Mouse (Mus musculus) E14TG2a.4 (cell line): Measurements from ENCODE around the gene Espl1.

Experiments used
- H3K27me3 ChIP-seq: 2 replicates; pipeline ENCODE4 v1.6.1; 2014; ENCODE audit warnings: low read length, control low read depth; ENCODE audit not compliant: insufficient read depth
- H3K36me3 ChIP-seq: 2 replicates; pipeline ENCODE4 v1.6.1; 2014; ENCODE audit warnings: low read length, control low read depth; ENCODE audit not compliant: insufficient read depth
- H3K4me1 ChIP-seq: replicated peaks from 2 replicates; pipeline ENCODE4 v1.6.1; 2014; ENCODE audit warnings: low read depth, low read length, control low read depth
- H3K4me3 ChIP-seq: replicated peaks from 2 replicates; pipeline ENCODE4 v1.5.1; 2014; ENCODE audit warnings: mild to moderate bottlenecking, low read length
- H3K9me3 ChIP-seq: 2 replicates; pipeline ENCODE4 v1.6.1; 2014; ENCODE audit warnings: low read length, control low read depth
- CTCF ChIP-seq: conservative IDR thresholded peaks from 2 replicates; pipeline ENCODE4 v1.5.1; 2014; ENCODE audit warnings: low read length
- NANOG ChIP-seq: IDR thresholded peaks from 2 replicates; pipeline ENCODE4 v1.6.1; 2014; ENCODE audit warnings: borderline replicate concordance, low read length, mixed read lengths
- POU5F1 ChIP-seq: IDR thresholded peaks from 2 replicates; pipeline ENCODE4 v1.6.1; 2014; ENCODE audit warnings: low read length, borderline replicate concordance

Espl1 gene

GRCm38 (mm10) chr15:102295633-102296367, at the start of gene Espl1:
Espl1 (plus strand) TSS chr15:102296266.
- Histone ChIP-seq H3K36me3 (peaks cover 31% of the 10 kb centered on the region), H3K4me1 (peaks cover 37% of the 10 kb centered on the region), H3K4me3 (peak within 1 kb of the TSS; percentile 95), H3K9me3 (no peaks in the 10 kb centered on the region), H3K27me3 (no peaks in the 10 kb centered on the region)
- no peak for TF ChIP-seq POU5F1
- TF ChIP-seq NANOG, result no peak
- no peak for TF ChIP-seq CTCF

GRCm38 (mm10) chr15:102246866-102247251, 49.2 kb upstream of the Espl1 start:
- Histone ChIP-seq H3K4me3 (peak overlapping the region; percentile 94), H3K9me3 (no peaks in the 10 kb centered on the region)
- TF ChIP-seq CTCF, result no peak
- 0 out of 2 replicates have a peak, but pooled peaks have one; percentile 4 for TF ChIP-seq POU5F1

GRCm38 (mm10) chr15:102247252-102248130, 48.6 kb upstream of the Espl1 start:
- no peaks in the 10 kb centered on the region for H3K27me3 ChIP-seq
- H3K4me3 ChIP-seq, result peak overlapping the region; percentile 94
- H3K4me1 ChIP-seq, result peaks cover 73% of the 10 kb centered on the region
- H3K9me3 ChIP-seq, result no peaks in the 10 kb centered on the region
- TF ChIP-seq POU5F1 (no peak), CTCF (no peak), NANOG (no peak)
- peaks cover 12% of the 10 kb centered on the region; the same call in 1 of the 2 replicates for H3K36me3 ChIP-seq

More at GRCm38 (mm10) chr15:102246866-102247251, 49.2 kb upstream of the Espl1 start:
- H3K27me3 ChIP-seq, result no peaks in the 10 kb centered on the region
- peaks cover 11% of the 10 kb centered on the region for H3K36me3 ChIP-seq
- H3K4me1 ChIP-seq, result peaks cover 73% of the 10 kb centered on the region

- Histone ChIP-seq H3K27me3 (no peaks in the 10 kb centered on the region), H3K9me3 (no peaks in the 10 kb centered on the region), H3K36me3 (peaks cover 12% of the 10 kb centered on the region; the same call in 1 of the 2 replicates), H3K4me3 (peak overlapping the region; percentile 94), H3K4me1 (peaks cover 73% of the 10 kb centered on the region)
- TF ChIP-seq CTCF, result no peak
- TF ChIP-seq POU5F1, result no peak
- TF ChIP-seq NANOG, result no peak
Measured at GRCm38 (mm10) chr15:102248131-102248811, 47.8 kb upstream of the Espl1 start.

GRCm38 (mm10) chr15:102248812-102249191, 47.3 kb upstream of the Espl1 start:
- H3K27me3 ChIP-seq, result no peaks in the 10 kb centered on the region
- TF ChIP-seq NANOG (no peak), POU5F1 (no peak), CTCF (no peak)
- H3K4me1 ChIP-seq, result peaks cover 73% of the 10 kb centered on the region
- no peaks in the 10 kb centered on the region for H3K9me3 ChIP-seq
- peaks cover 12% of the 10 kb centered on the region; the same call in 1 of the 2 replicates for H3K36me3 ChIP-seq
- H3K4me3 ChIP-seq, result peak overlapping the region; percentile 94

- Histone ChIP-seq H3K9me3 (no peaks in the 10 kb centered on the region), H3K4me3 (peak overlapping the region; percentile 94), H3K27me3 (no peaks in the 10 kb centered on the region), H3K4me1 (peaks cover 73% of the 10 kb centered on the region), H3K36me3 (peaks cover 12% of the 10 kb centered on the region; the same call in 1 of the 2 replicates)
- no peak for TF ChIP-seq POU5F1
- no peak for TF ChIP-seq NANOG
- no peak for TF ChIP-seq CTCF
Measured at GRCm38 (mm10) chr15:102249251-102249691, 46.8 kb upstream of the Espl1 start.

- peaks cover 12% of the 10 kb centered on the region; the same call in 1 of the 2 replicates for H3K36me3 ChIP-seq
- peak overlapping the region; percentile 94 for H3K4me3 ChIP-seq
Measured at GRCm38 (mm10) chr15:102249967-102250366, 46.1 kb upstream of the Espl1 start.

More at GRCm38 (mm10) chr15:102249967-102250366, 46.1 kb upstream of the Espl1 start:
- TF ChIP-seq NANOG (no peak), CTCF (no peak), POU5F1 (no peak)
- Histone ChIP-seq H3K9me3 (no peaks in the 10 kb centered on the region), H3K4me1 (peaks cover 76% of the 10 kb centered on the region), H3K27me3 (no peaks in the 10 kb centered on the region)
